Mouse (Mus musculus): ENCODE data around the gene BC061212.
"Not testable (repeated sequence)": the region's sequence is repeated elsewhere in the genome, so short reads cannot be mapped to it uniquely, and the experiment has no call there.

The BC061212 gene

GRCm38 (mm10) chr5:94070445-94070844 lies at the start of gene BC061212:
BC061212 (minus strand) TSS chr5:94070545.
- DNase-seq (ENCODE audit: low read depth, low spot score) = not testable (repeated sequence)

- not testable (repeated sequence) for DNase-seq (ENCODE audit: low read depth, low spot score)
Measured at GRCm38 (mm10) chr5:94076085-94076484, 5.7 kb upstream of the BC061212 start, which contains the start of gene Gm6351. Gm6351 (plus strand) TSS chr5:94076385.
